Mouse (Mus musculus) spleen, adult 12 weeks (tissue): ENCODE measurements around the gene Asf1a.
"Not testable (repeated sequence)": the region's sequence is repeated elsewhere in the genome, so short reads cannot be mapped to it uniquely, and the experiment has no call there.

Source experiments
- DNase-seq: peaks from one replicate; pipeline ENCODE4 v3.0.0; 2022; ENCODE audit warnings: low spot score

The Asf1a gene

DNA sequence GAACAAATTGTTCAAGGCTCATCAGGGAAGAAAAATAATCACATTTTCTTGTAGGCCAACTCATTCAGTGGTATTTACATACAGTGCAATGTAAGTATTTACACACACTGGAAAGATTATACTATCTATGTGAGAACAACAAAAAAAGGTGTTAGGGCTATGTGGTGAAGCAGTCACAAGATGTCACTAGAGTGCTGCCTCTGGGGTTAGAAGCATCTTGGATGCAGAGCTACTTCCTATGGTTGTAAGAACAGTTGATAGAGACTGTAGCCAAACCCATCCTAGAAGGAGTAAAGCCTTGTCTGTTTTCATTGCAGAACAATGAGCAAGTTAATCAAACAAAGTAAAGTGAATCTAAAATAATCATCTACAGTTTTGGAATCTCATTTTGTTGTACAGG, 45.0 kb downstream of the Asf1a start:
- no peak for DNase-seq

DNA sequence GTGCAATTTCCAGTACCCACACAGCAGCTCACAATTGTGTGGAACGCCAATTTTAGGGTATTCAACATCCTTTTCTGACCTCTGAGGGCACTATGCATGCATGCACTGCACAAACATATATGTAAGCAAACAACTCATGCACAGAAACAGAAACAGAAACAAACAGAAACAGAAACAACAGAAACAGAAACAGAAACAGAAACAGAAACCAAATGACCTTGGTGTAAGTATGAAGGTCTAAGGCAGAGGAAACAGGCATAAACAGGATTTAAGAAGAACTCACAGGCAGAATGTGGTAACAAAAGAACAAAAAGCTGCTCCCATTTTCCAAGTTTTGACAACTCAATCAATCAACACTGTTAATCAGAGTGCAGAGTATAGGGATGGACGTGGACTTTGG, 54.1 kb downstream of the Asf1a start:
- no peak for DNase-seq

DNA sequence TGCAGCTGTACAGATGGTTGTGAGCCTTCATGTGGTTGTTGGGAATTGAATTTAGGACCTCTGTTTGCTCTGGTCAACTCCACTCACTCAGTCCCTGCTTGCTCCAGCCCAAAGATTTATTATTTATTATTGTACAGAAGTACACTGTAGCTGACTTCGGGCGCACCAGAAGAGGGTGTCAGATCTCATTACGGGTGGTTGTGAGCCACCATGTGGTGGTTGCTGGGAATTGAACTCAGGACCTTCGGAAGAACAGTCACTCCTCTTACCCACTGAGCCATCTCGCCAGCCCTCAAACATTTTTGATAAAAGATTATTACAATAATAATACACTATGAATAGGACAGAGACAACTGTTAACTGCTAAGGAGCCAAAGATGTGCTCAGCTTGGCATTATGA, 57.7 kb downstream of the Asf1a start:
- not testable (repeated sequence) for DNase-seq
